Mouse (Mus musculus): ENCODE results near the gene Bptf. TPM values are rescaled to one million over a fixed set of nuclear protein-coding genes. Genes with fewer than 3 reads are reported as not detected.
"Not testable (repeated sequence)": the region's sequence is repeated elsewhere in the genome, so short reads cannot be mapped to it uniquely, and the experiment has no call there.

The Bptf gene
- polyA plus RNA-seq, 1 experiment = 106 TPM

DNA sequence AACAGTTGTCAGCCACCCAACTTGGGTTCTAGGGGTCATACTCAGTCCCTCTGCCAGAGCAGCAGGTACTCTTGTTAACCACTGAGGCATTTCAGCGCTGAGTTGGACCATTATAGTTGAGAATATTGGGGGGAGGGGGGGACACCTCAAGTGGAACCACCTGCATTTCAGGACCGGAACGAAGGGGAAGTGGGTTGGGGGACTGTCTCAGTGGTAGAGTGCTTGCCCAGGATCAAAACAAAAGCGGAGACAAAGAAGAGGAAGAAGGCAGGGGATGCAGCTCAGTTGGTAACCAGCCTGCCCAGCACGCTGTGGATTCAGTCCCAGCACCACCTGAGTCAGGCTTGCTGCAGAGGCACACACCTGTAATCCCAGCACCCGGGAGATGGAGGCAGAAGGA lies 8.8 kb upstream of the Bptf start:
- TF ChIP-seq FLI1 (IDR thresholded peaks at IDR 0.05; ENCODE audit: low read length) = no peak
- TF ChIP-seq GATA1 (IDR thresholded peaks at IDR 0.05; ENCODE audit: borderline replicate concordance, low read length) = no peak
- Histone ChIP-seq H3K4me3 (replicated peaks) (no peak overlapping the region), H3K4me1 (peaks cover 5% of the 10 kb centered on the region), H3K36me3 (replicated peaks; ENCODE audit: low read length) (no peaks in the 10 kb centered on the region), H3K9me3 (peaks cover 3% of the 10 kb centered on the region; the same call in 1 of the 2 replicates), H3K27me3 (replicated peaks) (no peaks in the 10 kb centered on the region)

GRCm38 (mm10) chr11:107138633-107139032 lies 6.7 kb upstream of the Bptf start:
- no peak overlapping the region for H3K4me3 ChIP-seq (replicated peaks)
- peaks cover 3% of the 10 kb centered on the region; the same call in 1 of the 2 replicates for H3K9me3 ChIP-seq
- peaks cover 5% of the 10 kb centered on the region for H3K4me1 ChIP-seq
- H3K36me3 ChIP-seq (replicated peaks; ENCODE audit: low read length) = no peaks in the 10 kb centered on the region
- no peak for TF ChIP-seq GATA1 (IDR thresholded peaks at IDR 0.05; ENCODE audit: borderline replicate concordance, low read length)
- no peak for TF ChIP-seq FLI1 (IDR thresholded peaks at IDR 0.05; ENCODE audit: low read length)
- no peaks in the 10 kb centered on the region for H3K27me3 ChIP-seq (replicated peaks)

DNA sequence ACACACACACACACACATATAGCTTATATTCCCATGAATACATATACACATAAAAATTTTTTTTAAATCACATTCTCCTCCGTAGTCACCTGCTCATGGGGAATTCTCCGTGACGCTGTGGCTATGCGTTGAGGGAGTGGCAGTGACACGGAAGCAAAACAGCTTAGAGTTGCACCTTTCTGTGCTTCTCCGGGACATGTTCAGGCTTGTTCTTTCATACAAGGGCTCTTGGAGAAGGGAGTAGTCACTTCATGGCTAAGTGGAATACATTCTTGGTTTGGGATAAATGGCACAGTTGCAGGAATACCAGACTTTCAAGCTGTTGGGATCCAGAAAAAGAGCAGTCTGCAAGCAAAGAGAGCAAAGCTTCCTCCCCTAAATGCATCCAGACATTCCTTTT lies 5.7 kb upstream of the Bptf start:
- H3K4me1 ChIP-seq = peaks cover 8% of the 10 kb centered on the region
- TF ChIP-seq GATA1 (IDR thresholded peaks at IDR 0.05; ENCODE audit: borderline replicate concordance, low read length) (no peak), FLI1 (IDR thresholded peaks at IDR 0.05; ENCODE audit: low read length) (no peak)
- H3K36me3 ChIP-seq (replicated peaks; ENCODE audit: low read length) = no peaks in the 10 kb centered on the region
- H3K9me3 ChIP-seq = peaks cover 3% of the 10 kb centered on the region; the same call in 1 of the 2 replicates
- no peaks in the 10 kb centered on the region for H3K27me3 ChIP-seq (replicated peaks)
- H3K4me3 ChIP-seq (replicated peaks) = no peak overlapping the region

GRCm38 (mm10) chr11:107136458-107136857 lies 4.5 kb upstream of the Bptf start:
- H3K4me3 ChIP-seq (replicated peaks); H3K9me3 ChIP-seq; H3K27me3 ChIP-seq (replicated peaks); H3K36me3 ChIP-seq (replicated peaks; ENCODE audit: low read length): not testable (repeated sequence)
- peaks cover 12% of the 10 kb centered on the region for H3K4me1 ChIP-seq

- TF ChIP-seq FLI1 (IDR thresholded peaks at IDR 0.05; ENCODE audit: low read length) (no peak), GATA1 (IDR thresholded peaks at IDR 0.05; ENCODE audit: borderline replicate concordance, low read length) (no peak)
- no peaks in the 10 kb centered on the region for H3K27me3 ChIP-seq (replicated peaks)
- H3K9me3 ChIP-seq = peaks cover 3% of the 10 kb centered on the region; the same call in 1 of the 2 replicates
- H3K4me3 ChIP-seq (replicated peaks) = no peak overlapping the region
- H3K4me1 ChIP-seq = peaks cover 9% of the 10 kb centered on the region
- H3K36me3 ChIP-seq (replicated peaks; ENCODE audit: low read length) = no peaks in the 10 kb centered on the region
These were observed 3.8 kb upstream of the Bptf start for GRCm38 (mm10) chr11:107135741-107136140.

GRCm38 (mm10) chr11:107132426-107132825 lies 499 bp upstream of the Bptf start:
- Histone ChIP-seq H3K9me3 (no peaks in the 10 kb centered on the region), H3K4me3 (replicated peaks) (peak overlapping the region; percentile 100), H3K36me3 (replicated peaks; ENCODE audit: low read length) (no peaks in the 10 kb centered on the region), H3K27me3 (replicated peaks) (no peaks in the 10 kb centered on the region), H3K4me1 (peaks cover 26% of the 10 kb centered on the region)
- TF ChIP-seq FLI1 (IDR thresholded peaks at IDR 0.05; ENCODE audit: low read length) (no peak), GATA1 (IDR thresholded peaks at IDR 0.05; ENCODE audit: borderline replicate concordance, low read length) (no peak)

DNA sequence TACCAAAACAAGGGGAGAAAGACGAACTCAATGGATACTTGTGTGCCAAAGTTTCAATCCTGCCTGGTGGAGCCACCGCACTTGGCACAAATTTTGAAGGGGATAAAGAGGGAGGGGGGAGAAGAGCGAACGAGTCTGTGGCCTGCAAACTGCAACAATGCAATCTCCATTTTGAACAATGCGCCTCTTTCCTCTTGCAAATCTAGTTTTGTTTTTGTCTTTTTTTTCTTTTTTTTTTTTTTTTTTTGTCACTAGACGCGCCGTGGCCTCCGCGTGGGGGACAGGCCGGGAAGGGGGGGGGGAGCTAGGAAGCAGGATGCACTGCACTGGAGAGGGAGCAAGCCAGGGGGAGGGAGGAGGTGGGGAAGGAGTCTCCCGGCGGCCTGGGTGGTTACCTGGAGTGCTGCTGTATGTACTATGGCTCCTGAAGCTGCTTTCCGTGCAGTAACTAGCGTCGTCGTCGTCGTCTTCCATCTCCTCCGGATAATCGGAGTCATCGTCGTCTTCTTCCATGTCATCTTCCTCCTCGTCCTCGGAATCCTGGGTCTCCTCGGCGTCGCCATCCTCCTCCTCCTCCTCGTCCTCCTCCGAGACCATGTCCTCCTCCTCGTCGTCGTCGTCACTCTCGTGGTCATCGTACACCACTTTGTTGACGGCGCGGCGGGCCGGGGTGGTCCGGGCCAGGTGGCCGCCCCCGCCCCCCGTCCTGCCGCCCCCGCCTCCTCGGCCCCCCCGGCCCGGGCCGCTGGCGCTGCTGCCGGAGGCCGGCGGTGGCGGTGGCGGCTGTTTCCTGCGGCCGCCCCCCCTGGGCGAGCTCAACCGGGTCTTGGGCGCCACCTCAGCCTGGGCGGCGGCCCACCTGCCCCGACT lies 813 bp downstream of the Bptf start:
- Histone ChIP-seq H3K36me3 (replicated peaks; ENCODE audit: low read length) (peaks cover 4% of the 10 kb centered on the region), H3K4me1 (peaks cover 36% of the 10 kb centered on the region), H3K27me3 (replicated peaks) (no peaks in the 10 kb centered on the region), H3K4me3 (replicated peaks) (peak overlapping the region; percentile 100), H3K9me3 (no peaks in the 10 kb centered on the region)
- TF ChIP-seq GATA1 (IDR thresholded peaks at IDR 0.05; ENCODE audit: borderline replicate concordance, low read length) (no peak), FLI1 (IDR thresholded peaks at IDR 0.05; ENCODE audit: low read length) (no peak)

DNA sequence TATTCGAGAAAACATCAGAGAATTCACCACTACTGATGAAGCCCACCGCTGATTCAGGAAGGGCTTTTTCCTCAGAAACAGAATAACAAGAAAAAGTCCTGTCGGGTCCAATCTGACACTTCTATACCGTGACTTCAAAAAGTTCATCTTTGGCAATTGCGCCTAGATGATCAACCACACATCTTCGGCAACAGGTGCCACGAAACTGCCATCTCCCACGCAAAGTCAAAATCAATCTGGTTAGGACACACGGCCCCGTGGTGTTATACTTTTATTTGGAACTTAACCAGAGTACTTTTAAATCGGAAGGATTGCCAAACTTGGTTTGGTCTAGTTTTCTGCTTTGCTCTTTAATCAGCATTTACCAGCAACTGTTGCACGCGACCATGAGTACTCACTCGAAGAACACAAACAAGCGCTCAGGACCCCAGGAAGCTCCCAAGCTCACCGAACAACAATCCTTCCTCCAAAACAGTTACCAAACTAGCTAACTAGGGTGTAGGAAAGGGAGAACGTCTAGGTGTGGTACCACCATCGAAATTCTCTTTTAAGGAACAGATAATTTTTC lies 1.6 kb downstream of the Bptf start:
- TF ChIP-seq FLI1 (IDR thresholded peaks at IDR 0.05; ENCODE audit: low read length) = no peak
- no peak for TF ChIP-seq GATA1 (IDR thresholded peaks at IDR 0.05; ENCODE audit: borderline replicate concordance, low read length)
- Histone ChIP-seq H3K9me3 (no peaks in the 10 kb centered on the region), H3K36me3 (replicated peaks; ENCODE audit: low read length) (peaks cover 6% of the 10 kb centered on the region), H3K4me3 (replicated peaks) (peak overlapping the region; percentile 100), H3K4me1 (peaks cover 39% of the 10 kb centered on the region), H3K27me3 (replicated peaks) (no peaks in the 10 kb centered on the region)

DNA sequence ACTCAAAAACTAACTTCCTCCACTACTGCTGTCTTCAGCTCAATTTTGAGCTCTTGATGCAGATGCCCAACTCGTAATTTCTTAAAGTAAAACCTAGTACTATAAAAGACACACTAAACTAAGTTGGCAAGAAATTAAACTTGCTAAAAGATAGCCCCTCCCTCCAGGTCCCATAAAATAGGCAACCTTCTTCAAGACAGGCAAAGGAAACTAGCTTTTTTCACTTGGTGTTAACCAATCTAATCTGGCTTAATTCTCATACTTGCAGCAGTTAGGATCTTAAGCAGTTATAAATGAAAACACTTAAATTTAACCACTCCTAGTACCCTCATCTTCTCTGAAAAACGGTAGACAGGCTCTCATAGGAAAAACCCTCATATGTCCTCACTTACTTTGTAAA lies 2.3 kb downstream of the Bptf start:
- Histone ChIP-seq H3K4me3 (replicated peaks) (peak overlapping the region; percentile 100), H3K27me3 (replicated peaks) (no peaks in the 10 kb centered on the region), H3K4me1 (peaks cover 45% of the 10 kb centered on the region), H3K9me3 (no peaks in the 10 kb centered on the region), H3K36me3 (replicated peaks; ENCODE audit: low read length) (peaks cover 6% of the 10 kb centered on the region)
- TF ChIP-seq GATA1 (IDR thresholded peaks at IDR 0.05; ENCODE audit: borderline replicate concordance, low read length) (no peak), FLI1 (IDR thresholded peaks at IDR 0.05; ENCODE audit: low read length) (no peak)

DNA sequence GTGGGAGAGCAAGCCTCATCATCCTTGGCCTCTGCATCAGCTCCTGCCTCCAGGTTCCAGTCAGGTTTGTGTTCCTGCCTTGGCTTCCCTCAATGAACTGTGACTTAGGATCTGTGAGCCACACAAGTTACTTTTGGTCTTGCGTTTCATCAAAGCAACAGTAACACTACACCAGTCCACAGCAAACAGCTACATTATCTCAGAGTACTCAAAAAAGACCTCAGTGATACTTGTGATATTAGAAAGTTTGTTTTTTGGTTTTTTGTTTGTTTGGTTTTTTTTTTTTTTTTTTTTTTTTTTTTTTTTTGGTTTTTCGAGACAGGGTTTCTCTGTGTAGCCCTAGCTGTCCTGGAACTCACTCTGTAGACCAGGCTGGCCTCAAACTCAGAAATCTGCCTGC lies 5.2 kb downstream of the Bptf start:
- not testable (repeated sequence) for H3K9me3 ChIP-seq; H3K27me3 ChIP-seq (replicated peaks)
- H3K4me1 ChIP-seq = peaks cover 63% of the 10 kb centered on the region
- peaks cover 19% of the 10 kb centered on the region for H3K36me3 ChIP-seq (replicated peaks; ENCODE audit: low read length)
- peak overlapping the region; percentile 50 for H3K4me3 ChIP-seq (replicated peaks)
